Comparison of ENCODE assay signal across 21 mouse cellular contexts in genomic region chr7:27158171-27158570, GRCm38 (mm10). TPM values are rescaled to one million over a fixed set of nuclear protein-coding genes. Genes with fewer than 3 reads are reported as not detected.
"Had no signal": no experiment of that assay in that cellular context is flagged by ENCODE, and none has a peak within 500 bp of the region (broad histone marks: within the 10 kb centered on the region; RNA-seq: fewer than 3 reads in every experiment).

No protein-coding gene starts in this region.

- DNase-seq: gastrocnemius, adult 2 months; gastrocnemius, postnatal 10 days; gastrocnemius, postnatal 25 days; heart, adult 2 months; heart, postnatal 14 days; heart, postnatal 36 days; kidney, adult 18-20 months; kidney, adult 8-10 months; kidney, postnatal 10 days; kidney, postnatal 4 days; liver; liver, embryonic 13.5 days; liver, postnatal 0 days had no signal

RNA-seq across cellular contexts. Expression of gene Cyp2t4, which starts 4.7 kb away (rescaled TPM):
- total RNA-seq: gastrocnemius, adult 2 months; gastrocnemius, postnatal 10 days; gastrocnemius, postnatal 25 days; gastrocnemius, postnatal 4 days; granulocyte monocyte progenitor cell, adult 5-6 weeks; heart, adult 2 months; heart, postnatal 14 days; heart, postnatal 36 days; layer of hippocampus, adult 2 months; layer of hippocampus, postnatal 10 days; layer of hippocampus, postnatal 25 days; left cerebral cortex, adult 2 months; left cerebral cortex, postnatal 14 days; left cerebral cortex, postnatal 36 days had no signal

RNA-seq across cellular contexts. Expression of gene Gm21983, which starts 22.7 kb away (rescaled TPM):
- total RNA-seq: gastrocnemius, postnatal 10 days; gastrocnemius, postnatal 25 days; gastrocnemius, postnatal 4 days; granulocyte monocyte progenitor cell, adult 5-6 weeks; heart, postnatal 14 days; heart, postnatal 36 days; layer of hippocampus, adult 2 months; layer of hippocampus, postnatal 25 days; left cerebral cortex, adult 2 months; left cerebral cortex, postnatal 14 days; left cerebral cortex, postnatal 36 days had no signal

RNA-seq across cellular contexts. Expression of gene Mia, which starts 22.8 kb away (rescaled TPM):
- total RNA-seq: gastrocnemius, adult 2 months; gastrocnemius, postnatal 10 days; gastrocnemius, postnatal 25 days; gastrocnemius, postnatal 4 days; heart, postnatal 14 days; heart, postnatal 36 days had no signal
